Mouse (Mus musculus) ES-Bruce4 (cell line): ENCODE measurements around the gene Ankrd52.

Source experiments
- CTCF ChIP-seq: IDR thresholded peaks from one replicate; pipeline ENCODE4 v1.8.1; 2011; ENCODE audit warnings: low read depth, low read length
- POLR2A ChIP-seq: IDR thresholded peaks from one replicate; pipeline ENCODE4 v1.8.1; 2011; ENCODE audit warnings: low read length; ENCODE audit not compliant: insufficient read depth

DNA sequence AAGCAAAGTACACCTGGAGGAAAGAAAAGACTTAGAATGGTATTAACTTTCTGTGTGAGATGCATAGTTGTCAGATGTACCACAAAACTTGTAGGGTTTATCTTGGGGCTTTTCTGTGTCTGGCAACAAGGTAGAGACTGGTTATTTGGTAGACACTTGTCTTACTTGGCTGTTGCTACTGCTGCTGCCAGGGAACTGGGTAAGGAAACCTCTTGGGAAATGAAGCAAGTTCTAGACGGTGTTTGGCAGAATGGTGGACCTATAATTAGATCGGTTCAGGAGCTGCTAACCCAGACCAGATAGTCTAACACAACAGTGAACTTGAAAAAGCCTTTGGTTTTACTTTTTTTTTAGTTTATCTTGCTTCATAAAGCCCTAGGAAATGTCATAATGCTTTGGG is 38.0 kb upstream of the Ankrd52 start:
- TF ChIP-seq CTCF: no peak
- no peak for TF ChIP-seq POLR2A
